Mouse (Mus musculus): Measurements from ENCODE around the gene 9230110F15Rik.
"Not testable (repeated sequence)": the region's sequence is repeated elsewhere in the genome, so short reads cannot be mapped to it uniquely, and the experiment has no call there.

9230110F15Rik gene

GRCm38 (mm10) chr9:35844050-35844449, at the start of gene 9230110F15Rik:
Gene 9230110F15Rik (minus strand): TSS chr9:35844150.
- no peak for DNase-seq

- not testable (repeated sequence) for DNase-seq
These were observed 49.2 kb upstream of the 9230110F15Rik start for GRCm38 (mm10) chr9:35893112-35893511.

GRCm38 (mm10) chr9:35817881-35818280, 26.1 kb downstream of the 9230110F15Rik start:
- DNase-seq = not testable (repeated sequence)

DNA sequence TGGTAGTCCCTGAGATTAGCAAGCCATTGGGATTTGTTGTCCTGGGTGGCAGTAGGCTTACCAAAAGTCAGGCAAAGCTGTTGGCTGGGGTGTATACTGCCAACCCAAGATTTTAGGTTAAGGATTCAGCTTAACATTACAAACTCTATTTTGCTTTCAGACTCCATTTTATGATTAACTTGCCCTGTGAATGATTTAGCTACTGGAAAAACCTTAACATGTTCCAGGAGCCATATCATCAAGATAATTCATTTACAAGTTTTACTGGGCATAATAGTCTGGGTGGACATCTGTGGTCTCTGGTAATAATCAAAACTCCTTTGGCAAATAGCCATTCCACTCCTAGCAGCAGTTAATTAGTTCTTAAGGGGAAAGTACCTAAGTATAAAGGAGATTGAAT, 45.8 kb downstream of the 9230110F15Rik start:
- no peak for DNase-seq

DNA sequence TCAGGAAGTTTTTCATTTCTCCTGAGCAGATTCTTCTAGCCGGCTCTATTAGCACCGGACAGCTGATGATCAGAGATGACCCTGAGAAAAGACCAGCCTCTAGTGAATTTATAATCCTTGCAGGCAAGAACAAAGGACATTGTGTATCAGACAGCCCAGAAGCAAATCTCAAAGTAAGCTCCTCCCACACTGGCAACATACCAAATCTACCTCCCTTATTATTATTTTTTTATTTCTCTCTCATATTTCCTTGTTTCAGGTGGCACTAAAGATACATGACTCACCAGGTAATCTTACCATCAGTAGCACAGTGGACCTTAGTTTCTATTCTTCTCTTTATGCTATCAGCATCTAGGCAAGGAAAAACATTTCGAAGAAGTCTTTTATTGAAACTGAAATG, 53.9 kb downstream of the 9230110F15Rik start, which contains the start of the genes Gm27235 and D730048I06Rik:
Gene Gm27235 (minus strand): TSS at position 101 of the 400 bp plus-strand sequence.
Gene D730048I06Rik (minus strand): TSS at position 112 of the 400 bp plus-strand sequence.
- no peak for DNase-seq
